Mouse (Mus musculus): ENCODE measurements around the gene Pcnx2. TPM values are rescaled to one million over a fixed set of nuclear protein-coding genes. Genes with fewer than 3 reads are reported as not detected.
A peak's percentile ranks its signal among the peaks of the same experiment; 100 is the strongest.

Gene Pcnx2
- total RNA-seq, 1 experiment from 2014 or later, result not detected

- ATAC-seq (replicated peaks; ENCODE audit: low read depth, poor library complexity, severe bottlenecking), result peak; percentile 92
These were observed 172.9 kb downstream of the Pcnx2 start for GRCm38 (mm10) chr8:125725037-125725820.

GRCm38 (mm10) chr8:125723437-125723836, 174.7 kb downstream of the Pcnx2 start:
- ATAC-seq (replicated peaks; ENCODE audit: low read depth, poor library complexity, severe bottlenecking), result no peak

DNA sequence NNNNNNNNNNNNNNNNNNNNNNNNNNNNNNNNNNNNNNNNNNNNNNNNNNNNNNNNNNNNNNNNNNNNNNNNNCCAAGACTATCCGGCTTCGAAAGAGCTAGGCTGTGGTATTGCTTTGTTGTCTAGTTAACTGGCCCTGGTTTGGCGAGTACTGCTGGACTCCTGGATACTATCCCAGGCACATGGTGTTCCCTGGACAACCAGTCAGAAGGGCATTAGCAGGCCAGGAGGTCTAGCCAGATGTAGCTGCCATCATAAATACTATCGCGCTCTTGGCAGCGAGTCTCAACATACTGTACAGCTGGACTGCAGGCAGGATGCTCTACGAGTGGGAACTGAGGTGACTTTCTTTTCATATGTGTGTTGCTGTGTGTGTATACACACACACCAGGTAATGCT, 175.4 kb downstream of the Pcnx2 start:
- ATAC-seq (replicated peaks; ENCODE audit: low read depth, poor library complexity, severe bottlenecking), result no peak

DNA sequence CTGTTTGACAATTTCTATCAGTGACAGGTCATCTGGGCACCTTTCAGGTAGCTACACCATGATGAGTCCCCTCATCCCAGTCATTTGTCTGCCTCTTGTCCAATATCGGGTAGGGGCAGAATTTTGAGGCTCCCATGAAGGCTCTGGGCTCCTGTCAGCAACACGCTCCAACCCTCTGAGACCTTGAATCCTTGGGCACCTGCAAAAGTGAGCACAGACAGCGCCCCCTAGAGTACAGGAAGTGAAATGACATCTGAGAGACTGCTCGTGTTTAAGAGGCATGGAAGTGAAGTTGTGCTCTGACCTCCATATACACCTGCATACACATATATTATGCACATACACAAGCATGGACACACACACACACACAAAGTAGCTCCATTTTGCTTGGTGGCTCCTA, 179.2 kb downstream of the Pcnx2 start:
- peak; percentile 45; the same call in 1 of the 2 replicates for ATAC-seq (replicated peaks; ENCODE audit: low read depth, poor library complexity, severe bottlenecking)

DNA sequence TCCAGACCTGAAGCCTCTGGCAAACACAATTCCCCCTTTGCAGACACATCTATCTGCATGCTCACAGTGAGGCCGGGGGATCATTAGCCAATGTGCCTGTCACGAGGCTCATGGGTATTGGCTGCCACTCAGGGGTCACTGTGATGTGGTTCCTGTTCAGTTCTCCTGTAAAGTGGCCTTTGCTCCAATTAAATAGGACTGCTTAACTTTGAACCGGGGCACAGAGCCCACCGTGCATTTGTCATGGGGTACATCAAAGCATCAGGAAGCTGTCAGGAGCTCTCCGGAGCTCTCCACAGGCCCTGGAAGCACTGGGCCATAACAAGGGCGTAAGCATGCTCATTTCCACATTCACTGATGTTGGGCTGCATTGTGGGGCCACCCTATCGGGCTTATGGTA, 181.5 kb downstream of the Pcnx2 start:
- ATAC-seq (replicated peaks; ENCODE audit: low read depth, poor library complexity, severe bottlenecking), result no peak

GRCm38 (mm10) chr8:125716211-125716610, 181.9 kb downstream of the Pcnx2 start:
- no peak for ATAC-seq (replicated peaks; ENCODE audit: low read depth, poor library complexity, severe bottlenecking)

DNA sequence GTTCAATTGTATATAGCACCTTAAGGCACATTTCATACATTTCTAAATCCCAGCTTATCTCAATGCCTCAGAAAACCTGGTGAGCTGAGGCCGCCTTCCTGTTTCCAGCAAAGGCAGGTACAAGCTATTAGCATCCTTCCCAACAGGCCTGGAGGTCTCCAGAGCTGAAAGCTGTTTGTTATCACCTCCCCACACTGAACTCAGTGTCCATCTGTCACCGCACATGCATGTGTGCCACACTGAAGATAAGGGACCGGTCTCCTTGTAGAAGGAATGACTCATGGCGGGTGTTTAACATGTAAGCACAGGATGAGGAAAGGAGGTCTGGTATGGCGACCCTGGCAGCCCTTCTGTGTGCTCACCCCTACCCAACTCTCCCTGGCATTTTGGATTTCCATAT, 186.6 kb downstream of the Pcnx2 start:
- ATAC-seq (replicated peaks; ENCODE audit: low read depth, poor library complexity, severe bottlenecking), result peak; percentile 72

DNA sequence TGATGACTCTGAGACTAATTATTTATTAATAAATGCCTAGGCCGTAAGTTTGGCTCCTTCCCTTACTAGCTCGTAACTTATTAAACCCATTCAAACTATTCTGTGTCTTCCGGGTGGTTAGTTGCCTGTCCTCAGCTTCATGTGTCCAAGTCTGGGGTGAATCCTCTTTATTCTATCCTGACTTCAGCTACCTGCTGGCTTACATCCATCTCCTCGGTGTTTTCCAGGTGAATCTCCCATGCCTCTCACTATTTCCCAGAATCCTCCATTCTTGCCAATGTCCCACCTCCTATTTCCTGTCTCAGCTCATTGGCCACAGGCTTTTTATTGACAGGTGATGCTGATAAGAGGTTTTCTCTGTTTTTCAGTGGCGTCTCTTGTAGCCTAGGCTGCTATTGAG, 188.9 kb downstream of the Pcnx2 start:
- no peak for ATAC-seq (replicated peaks; ENCODE audit: low read depth, poor library complexity, severe bottlenecking)

GRCm38 (mm10) chr8:125705816-125706215, 192.3 kb downstream of the Pcnx2 start:
- ATAC-seq (replicated peaks; ENCODE audit: low read depth, poor library complexity, severe bottlenecking), result no peak

- no peak for ATAC-seq (replicated peaks; ENCODE audit: low read depth, poor library complexity, severe bottlenecking)
These were observed 193.7 kb downstream of the Pcnx2 start for GRCm38 (mm10) chr8:125704434-125704833.

- ATAC-seq (replicated peaks; ENCODE audit: low read depth, poor library complexity, severe bottlenecking), result no peak
These were observed 195.1 kb downstream of the Pcnx2 start for GRCm38 (mm10) chr8:125702868-125703473.

Other genes starting within 250 kb of the Pcnx2 start
- gene Map10, start 228.5 kb downstream of the Pcnx2 start, total RNA-seq (2017), result 3.2 and 3.3 TPM in 2 replicates
- 22.8 and 35.2 TPM in 2 replicates for gene Ntpcr, start 168.4 kb downstream of the Pcnx2 start, total RNA-seq (2017)
- not detected in 2 replicates for gene Map3k21, start 12.1 kb upstream of the Pcnx2 start, total RNA-seq (2017)
- not detected in 2 replicates for gene Kcnk1, start 96.9 kb upstream of the Pcnx2 start, total RNA-seq (2017)

All from common myeloid progenitor, adult 5-6 weeks (primary cell).